Mouse (Mus musculus) lung, postnatal 0 days (tissue): ENCODE data around the gene Tceal5. TPM values are rescaled to one million over a fixed set of nuclear protein-coding genes. Genes with fewer than 3 reads are reported as not detected.
"Not testable (repeated sequence)": the region's sequence is repeated elsewhere in the genome, so short reads cannot be mapped to it uniquely, and the experiment has no call there.

Experiments used
- ATAC-seq: fragments of 200-750 bp; cut with Nextera tagmentation; 2 replicates; pipeline ENCODE4 v1.8.0; 2017; ENCODE audit warnings: moderate library complexity
- DNase-seq: peaks from one replicate; pipeline ENCODE4 v3.0.0-alpha.2; 2016; ENCODE audit warnings: low spot score
- H3K27ac ChIP-seq: fragments of 300-500 bp; sonication (generic); 2 replicates; pipeline ENCODE4 v1.5.1; 2014; ENCODE audit warnings: antibody characterized with exemption, mild to moderate bottlenecking, low read length, mixed read lengths
- H3K27me3 ChIP-seq: fragments of 300-500 bp; sonication (generic); replicated peaks from 2 replicates; pipeline ENCODE4 v1.6.1; 2014; ENCODE audit warnings: low read length, mixed read lengths; ENCODE audit not compliant: insufficient read depth
- H3K36me3 ChIP-seq: fragments of 300-500 bp; sonication (generic); 2 replicates; pipeline ENCODE4 v1.6.1; 2014; ENCODE audit warnings: low read length, mixed read lengths; ENCODE audit not compliant: insufficient read depth
- H3K4me1 ChIP-seq: fragments of 300-500 bp; sonication (generic); 2 replicates; pipeline ENCODE4 v1.6.1; 2014; ENCODE audit warnings: antibody characterized with exemption, low read depth, low read length, mixed read lengths; ENCODE audit not compliant: insufficient read depth
- H3K4me2 ChIP-seq: fragments of 300-500 bp; sonication (generic); replicated peaks from 2 replicates; pipeline ENCODE4 v1.6.1; 2014; ENCODE audit warnings: low read depth, mild to moderate bottlenecking, low read length, moderate library complexity, mixed read lengths
- H3K4me3 ChIP-seq: fragments of 300-500 bp; sonication (generic); 2 replicates; pipeline ENCODE4 v1.5.1; 2014; ENCODE audit warnings: low read depth, low read length
- H3K9ac ChIP-seq: fragments of 300-500 bp; sonication (generic); replicated peaks from 2 replicates; pipeline ENCODE4 v1.6.1; 2014; ENCODE audit warnings: low read depth, mild to moderate bottlenecking
- H3K9me3 ChIP-seq: fragments of 300-500 bp; sonication (generic); 2 replicates; pipeline ENCODE4 v1.6.1; 2016; ENCODE audit warnings: low read length, mixed read lengths
- CTCF ChIP-seq: IDR thresholded peaks from 2 replicates; pipeline ENCODE4 v1.5.1; 2016; ENCODE audit warnings: antibody characterized with exemption, mild to moderate bottlenecking
- EP300 ChIP-seq: IDR thresholded peaks from 2 replicates; pipeline ENCODE4 v1.6.1; 2016; ENCODE audit warnings: antibody characterized with exemption, mild to moderate bottlenecking, control low read depth
- WGBS: fragments of 180-500 bp; shearing (Covaris S2); extraction: QIAGEN DNeasy Blood & Tissue Kit; methylation state at CpG from one replicate; pipeline ENCODE4 v1.1.7; 2014; 5-methylcytosine and 5-hydroxymethylcytosine counted together
- polyA plus RNA-seq: library from polyadenylated mRNA; unstranded; fragments of >200 nt; fragmentation: Nextera tagmentation; extraction: Ambion mirVana; gene quantifications from 2 replicates; pipeline ENCODE4 v1.2.1, GENCODE M21; 2015

Gene Tceal5
- polyA plus RNA-seq, 1 experiment from 2014 or later, result 0.97 TPM

DNA sequence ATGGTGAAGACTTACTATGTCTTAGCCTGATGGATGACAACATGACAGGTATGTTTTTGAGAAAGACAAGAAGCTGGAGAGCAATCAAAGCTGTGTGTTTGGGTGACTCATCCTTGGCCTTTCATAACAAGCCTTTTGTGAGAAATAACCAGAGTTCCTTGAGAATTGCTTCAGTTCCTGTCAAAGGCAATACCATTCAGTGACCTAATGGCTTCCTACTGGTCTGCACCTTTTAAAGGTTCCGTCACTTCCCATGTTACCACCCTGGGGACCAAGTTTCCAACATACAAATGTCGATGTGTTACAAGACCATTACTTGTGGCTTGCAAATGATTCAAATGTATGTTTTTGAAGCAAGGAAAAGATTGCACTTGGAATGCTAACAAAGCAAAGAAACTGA is 39.5 kb upstream of the Tceal5 start:
- 75% methylated on average over 2 of the region's 2 CpGs for WGBS
- H3K4me3 ChIP-seq, result no peak overlapping the region
- no peak overlapping the region for H3K27ac ChIP-seq
- H3K9me3 ChIP-seq, result no peaks in the 10 kb centered on the region
- DNase-seq, result peak; percentile 24
- no peak for TF ChIP-seq CTCF
- TF ChIP-seq EP300, result no peak
- ATAC-seq, result no peak
- no peak overlapping the region for H3K9ac ChIP-seq
- H3K4me2 ChIP-seq, result no peak overlapping the region
- H3K36me3 ChIP-seq, result no peaks in the 10 kb centered on the region
- H3K4me1 ChIP-seq, result no peaks in the 10 kb centered on the region
- no peaks in the 10 kb centered on the region for H3K27me3 ChIP-seq

DNA sequence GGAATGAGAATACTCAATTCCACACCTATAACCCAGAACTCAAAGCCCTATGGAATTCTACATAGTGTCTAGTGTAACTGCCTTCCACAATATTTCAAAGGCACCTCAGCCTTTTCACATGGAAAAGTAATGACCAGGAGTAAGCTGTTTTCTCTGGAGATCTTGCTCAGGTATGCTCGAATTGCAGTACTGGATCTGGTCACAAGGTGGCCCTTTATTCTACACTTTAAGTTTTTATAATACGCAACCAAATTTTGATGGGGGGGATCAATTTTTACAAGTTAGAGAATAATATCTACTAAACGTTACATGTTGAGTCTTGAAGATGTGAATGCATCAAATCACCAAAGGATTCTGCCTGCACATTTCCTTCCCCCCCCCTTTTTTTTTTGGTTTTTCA is 34.4 kb upstream of the Tceal5 start:
- Histone ChIP-seq H3K4me2 (no peak overlapping the region), H3K36me3 (no peaks in the 10 kb centered on the region), H3K4me3 (no peak overlapping the region), H3K9me3 (no peaks in the 10 kb centered on the region), H3K27ac (no peak overlapping the region), H3K27me3 (no peaks in the 10 kb centered on the region), H3K9ac (no peak overlapping the region), H3K4me1 (no peaks in the 10 kb centered on the region)
- TF ChIP-seq CTCF, result peak; percentile 64
- no peak for TF ChIP-seq EP300
- WGBS, result 36% methylated on average over 3 of the region's 3 CpGs
- ATAC-seq (no peak), DNase-seq (peak; percentile 44)

- Histone ChIP-seq H3K36me3 (no peaks in the 10 kb centered on the region), H3K27ac (no peak overlapping the region), H3K9me3 (no peaks in the 10 kb centered on the region), H3K4me1 (no peaks in the 10 kb centered on the region), H3K4me2 (no peak overlapping the region), H3K27me3 (no peaks in the 10 kb centered on the region), H3K4me3 (no peak overlapping the region), H3K9ac (no peak overlapping the region)
- no peak for ATAC-seq
- no peak for TF ChIP-seq CTCF
- no peak for TF ChIP-seq EP300
- 25% methylated on average over 3 of the region's 5 CpGs for WGBS
- DNase-seq, result no peak
Measured at GRCm38 (mm10) chrX:136227768-136228167, 24.1 kb upstream of the Tceal5 start.

DNA sequence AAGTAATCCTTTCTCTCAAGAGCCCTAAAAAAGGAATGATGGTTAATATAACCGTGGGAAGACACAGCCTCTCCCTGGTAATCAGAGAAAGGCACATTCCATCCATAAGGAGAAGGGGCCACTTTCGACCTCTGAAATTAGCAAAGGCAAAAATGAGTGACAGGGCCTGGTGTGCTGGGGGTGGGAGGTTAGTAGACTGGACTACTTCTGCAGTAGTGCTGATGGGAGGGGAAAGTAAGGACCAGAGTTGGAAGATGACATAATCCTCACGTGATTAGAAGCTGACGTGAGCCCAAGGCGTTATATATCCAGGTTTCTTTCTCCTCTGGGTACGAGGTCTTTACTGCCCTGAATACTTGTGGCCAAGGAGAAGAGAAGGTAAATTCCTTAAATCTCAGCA is 20.0 kb upstream of the Tceal5 start:
- no peak overlapping the region for H3K4me3 ChIP-seq
- TF ChIP-seq EP300 (no peak), CTCF (no peak)
- H3K27ac ChIP-seq, result no peak overlapping the region
- no peak overlapping the region for H3K4me2 ChIP-seq
- no peaks in the 10 kb centered on the region for H3K9me3 ChIP-seq
- WGBS, result 70% methylated on average over 6 of the region's 6 CpGs
- H3K9ac ChIP-seq, result no peak overlapping the region
- H3K4me1 ChIP-seq, result no peaks in the 10 kb centered on the region
- DNase-seq (no peak), ATAC-seq (no peak)
- H3K36me3 ChIP-seq, result no peaks in the 10 kb centered on the region
- no peaks in the 10 kb centered on the region for H3K27me3 ChIP-seq

DNA sequence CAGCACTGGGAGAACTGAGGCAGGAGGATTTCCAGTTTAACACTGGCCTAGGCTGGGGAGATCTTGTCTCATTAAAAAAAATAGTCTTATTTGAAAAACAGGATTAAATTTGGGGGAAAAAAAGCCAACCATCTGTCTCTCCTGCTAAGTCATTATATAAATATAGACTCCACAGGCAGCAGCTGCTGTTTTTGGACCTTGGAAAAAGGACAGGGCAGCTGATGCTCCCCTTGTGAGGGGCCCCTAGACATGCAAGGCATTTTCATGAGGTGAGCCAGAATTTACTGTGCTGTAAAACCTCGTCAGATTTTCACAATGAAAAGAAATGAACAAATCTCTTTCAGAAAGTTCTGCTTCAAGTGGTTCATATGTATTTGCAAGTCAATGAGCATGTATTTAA is 12.6 kb upstream of the Tceal5 start:
- Histone ChIP-seq H3K4me3 (no peak overlapping the region), H3K9ac (no peak overlapping the region)

DNA sequence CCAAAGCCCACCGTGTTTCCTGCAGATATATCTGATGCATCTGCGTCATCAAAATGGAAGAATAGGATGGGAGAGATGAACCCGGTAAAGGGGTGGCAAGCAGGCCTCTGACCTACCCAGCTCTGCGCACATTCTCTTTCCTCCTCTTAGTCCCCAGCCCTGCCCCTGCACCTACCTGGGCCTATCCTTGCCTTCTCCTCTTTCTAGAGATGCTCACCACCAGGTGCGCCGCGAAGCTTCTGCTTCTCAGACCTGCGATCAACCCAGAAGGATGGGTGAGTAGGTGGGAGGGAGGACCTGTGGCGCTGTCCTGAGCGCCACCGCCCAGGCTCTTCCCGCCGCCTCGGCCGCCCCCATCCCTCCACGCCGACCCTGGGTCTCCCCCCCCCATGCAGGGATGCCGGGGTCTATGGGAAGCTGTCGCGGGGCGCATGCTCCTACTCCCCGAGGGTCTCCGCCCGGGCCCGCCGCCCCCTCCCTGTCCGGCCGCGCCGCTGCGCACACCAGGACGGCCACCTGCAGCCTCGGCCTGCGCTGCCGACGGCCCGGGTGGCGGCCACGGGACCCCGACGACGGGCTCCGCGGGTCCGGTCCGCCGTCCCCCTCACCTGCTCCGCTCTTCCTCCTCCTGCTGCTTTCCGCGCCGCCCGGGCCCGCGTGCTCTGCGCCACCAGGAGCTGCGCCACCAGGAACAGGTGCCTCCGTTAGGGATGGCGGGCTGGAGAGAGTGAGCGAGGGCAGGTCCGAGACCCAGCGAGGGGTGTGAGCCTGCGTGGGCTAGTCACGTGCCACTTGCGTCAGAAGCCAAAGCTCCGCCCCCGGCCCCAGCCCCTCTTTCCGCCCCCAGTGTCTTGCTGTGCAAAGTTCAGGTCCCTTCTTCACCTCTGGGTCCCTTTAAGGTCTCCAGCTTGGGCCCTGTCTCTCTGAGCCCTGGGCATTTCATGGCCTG is 11.3 kb upstream of the Tceal5 start, which contains the start of the genes Tceal7 and Bex1:
Gene Tceal7, plus strand, starts transcription at position 51 of the 949 bp plus-strand sequence.
Gene Bex1, minus strand, starts transcription at position 785 of the 949 bp plus-strand sequence.
- not testable (repeated sequence) for DNase-seq, H3K4me3 ChIP-seq, H3K36me3 ChIP-seq, H3K9ac ChIP-seq, H3K27ac ChIP-seq, H3K4me1 ChIP-seq, H3K27me3 ChIP-seq, H3K9me3 ChIP-seq
- 22% methylated on average over 9 of the region's 67 CpGs for WGBS
- peak; percentile 80 for ATAC-seq
- H3K4me2 ChIP-seq, result peak within 1 kb of the TSS; percentile 39; the same call in 1 of the 2 replicates

More for the DNA sequence above, 12.6 kb upstream of the Tceal5 start:
- Histone ChIP-seq H3K9me3 (no peaks in the 10 kb centered on the region), H3K4me1 (no peaks in the 10 kb centered on the region), H3K36me3 (no peaks in the 10 kb centered on the region), H3K27ac (no peak overlapping the region), H3K4me2 (no peak overlapping the region), H3K27me3 (no peaks in the 10 kb centered on the region)
- DNase-seq (no peak), ATAC-seq (no peak)
- WGBS, result 41% methylated on average over 1 of the region's 1 CpGs
- TF ChIP-seq EP300 (no peak), CTCF (no peak)
